Mouse (Mus musculus) B cell, adult 67 days (primary cell): Measurements from ENCODE around the gene Capn9. TPM values are rescaled to one million over a fixed set of nuclear protein-coding genes. Genes with fewer than 3 reads are reported as not detected.

ENCODE experiments used
- total RNA-seq, 2 experiments: library from RNA; stranded (reverse); gene quantifications; 4 replicates each; pipeline ENCODE4 v1.2.4; 2023

Capn9 gene
- not detected for total RNA-seq

GRCm38 (mm10) chr8:124575811-124576210 is at the start of gene Capn9:
Gene Capn9 (plus strand): TSS chr8:124576111.

DNA sequence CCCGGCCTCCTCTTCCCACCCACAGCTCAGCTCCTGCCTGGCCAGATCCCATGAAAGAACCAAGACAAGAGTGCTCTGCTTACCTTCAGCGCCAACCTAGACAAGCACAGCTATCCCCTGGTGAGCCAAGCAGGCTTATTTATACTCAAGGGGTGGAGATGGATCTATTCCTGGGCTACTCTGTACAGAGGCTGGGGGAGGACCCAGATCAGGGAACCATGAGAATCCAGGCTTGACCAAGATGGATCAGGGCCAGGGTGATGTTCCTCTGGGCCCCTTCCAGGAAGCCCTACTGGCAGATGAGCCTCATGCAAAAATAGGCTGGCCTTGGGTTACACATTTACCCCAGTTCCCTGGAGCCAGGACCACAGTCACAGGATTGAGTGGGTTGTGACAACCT is 6.3 kb upstream of the Capn9 start, which contains the start of gene Agt:
Gene Agt (minus strand): TSS at position 114 of the 400 bp plus-strand sequence.

DNA sequence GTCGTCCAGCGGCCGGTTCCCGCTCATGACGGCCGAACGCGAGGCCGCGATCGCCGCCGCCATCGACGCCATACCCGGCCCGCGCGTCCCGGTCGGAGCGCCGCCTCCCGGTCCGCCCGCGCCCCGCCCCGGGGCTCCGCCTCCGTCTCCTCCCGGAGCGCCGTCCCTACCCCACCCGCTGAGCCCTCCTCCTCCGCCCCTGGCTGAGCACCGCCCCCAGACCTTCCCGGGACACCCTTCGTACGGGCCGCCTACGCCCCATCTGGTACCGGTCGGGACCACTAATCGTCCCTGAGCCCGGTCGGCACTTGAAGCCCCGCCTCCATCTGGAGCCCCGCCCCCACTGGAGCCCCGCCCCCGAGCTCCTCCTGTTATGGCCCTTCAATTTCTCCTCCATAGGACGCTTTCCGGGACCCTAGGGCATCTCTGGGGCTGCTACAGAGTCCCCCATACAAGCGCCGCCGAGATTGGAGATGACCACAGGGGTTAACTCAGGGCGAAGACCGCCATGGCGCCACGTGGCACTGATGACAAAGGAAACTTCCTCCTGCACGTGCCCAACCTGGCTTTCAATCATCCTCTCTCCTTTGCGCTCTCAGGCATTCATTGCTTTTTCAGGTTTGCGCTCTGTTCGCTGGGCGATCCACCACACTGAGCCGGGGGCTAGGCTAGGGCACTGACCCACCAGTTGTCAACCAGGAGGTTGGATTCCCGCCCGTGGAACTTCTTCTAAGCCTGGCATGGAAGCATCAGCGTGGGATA is 87.4 kb downstream of the Capn9 start, which contains the start of gene 2310022B05Rik:
Gene 2310022B05Rik (minus strand): TSS at position 258 of the 762 bp plus-strand sequence.

Other genes with a start within 250 kb of the Capn9 start
- not detected for gene Pgbd5, start 136.5 kb upstream of the Capn9 start, total RNA-seq
- gene Cog2, start 55.3 kb upstream of the Capn9 start, total RNA-seq = 10 to 100 TPM; 48.4 to 50.5 TPM
- not detected for gene Agt, start 6.4 kb upstream of the Capn9 start, total RNA-seq
- 1 to 10 TPM; 7.3 TPM for gene 2310022B05Rik, start 87.3 kb downstream of the Capn9 start, total RNA-seq
- gene Ttc13, start 145.9 kb downstream of the Capn9 start, total RNA-seq = 100 to 1,000 TPM in 1 of 2 experiments, 10 to 100 TPM in 1; 88.0 to 106 TPM
- gene Arv1, start 146.0 kb downstream of the Capn9 start, total RNA-seq = 10 to 100 TPM; 20.5 to 21.2 TPM
- gene Fam89a, start 175.7 kb downstream of the Capn9 start, total RNA-seq = under 1 TPM in 1 of 2 experiments, not detected in 1; 0.56 TPM
- gene Trim67, start 217.0 kb downstream of the Capn9 start, total RNA-seq = not detected